Comparison of ENCODE assay signal across 24 mouse cellular contexts in the genomic region with DNA sequence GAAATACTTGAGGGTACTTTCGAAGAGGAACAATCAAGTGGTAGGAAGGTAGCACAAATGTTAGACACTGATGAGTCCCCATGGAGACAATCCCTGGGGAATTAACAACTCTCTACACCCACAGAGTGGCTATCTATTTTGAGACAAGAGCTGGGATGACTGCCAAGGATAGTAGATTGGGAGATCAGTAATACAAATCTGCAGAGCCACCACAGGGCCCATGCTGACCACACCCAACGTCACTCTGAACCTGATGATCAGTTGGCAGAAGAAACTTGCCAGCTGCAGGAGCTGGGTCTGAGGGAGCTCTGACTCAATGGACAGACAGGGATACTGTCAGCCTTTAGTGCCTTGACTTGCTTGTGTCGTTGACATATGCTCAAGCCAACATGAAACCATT.
DNase-seq lines count a peak whose midpoint lies in the region; ATAC-seq and TF ChIP-seq lines count a peak whose summit lies in the region.
"Had no signal": no experiment of that assay in that cellular context is flagged by ENCODE, and none has a peak within 500 bp of the region (broad histone marks: within the 10 kb centered on the region; RNA-seq: fewer than 3 reads in every experiment).

No protein-coding gene starts in this region.

- no peak overlapping the region for H3K4me3 ChIP-seq in left cerebral cortex, adult 2 months
- H3K4me3 ChIP-seq: forebrain, embryonic 13.5 days; gastrocnemius, adult 2 months; heart, embryonic 12.5 days; hindbrain, embryonic 13.5 days; lung, embryonic 15.5 days; neural tube, embryonic 12.5 days had no signal

- ATAC-seq in frontal cortex, adult (ENCODE audit: low TSS enrichment), result peak; percentile 71
- ATAC-seq: forebrain, embryonic 13.5 days; inflammation-experienced regulatory T-cells, adult 6 months had no signal

- peak overlapping the region; percentile 9 for H3K27ac ChIP-seq in left cerebral cortex, adult 2 months
- H3K27ac ChIP-seq: forebrain, embryonic 13.5 days; gastrocnemius, adult 2 months; hindbrain, embryonic 13.5 days; liver, embryonic 14.5 days; lung, embryonic 15.5 days; macrophage; neural tube, embryonic 12.5 days had no signal

- DNase-seq in frontal cortex, postnatal 25 days (ENCODE audit: low spot score in 2 of 2), result no peak
- DNase-seq in left cerebral cortex, adult 2 months (ENCODE audit: extremely low spot score in 1 of 2, low spot score in 2 of 2), result no peak
- DNase-seq in left cerebral cortex, postnatal 4 days, result no peak
- DNase-seq in layer of hippocampus, adult 9-11 months, result peak; percentile 47
- DNase-seq in telencephalon, adult 2 months (ENCODE audit: low read depth, low spot score), result peak; percentile 58
- no peak for DNase-seq in embryo, embryonic 9.5 days (ENCODE audit: extremely low spot score)
- DNase-seq: adrenal gland, postnatal 25 days; cerebellum, adult 18-20 months; cerebellum, postnatal 25 days; embryo, embryonic 11 days; gastrocnemius, adult 2 months; heart, postnatal 14 days; kidney, adult 8-10 months; kidney, postnatal 14 days; thymus, postnatal 14 days had no signal

- intact Hi-C loops in left cerebral cortex, adult 2 months (cut with DNase I), result loop anchor here (5.0 kb wide), 1 partner anchor 93 kb away; no protein-coding TSS in a partner anchor
- intact Hi-C loops in left cerebral cortex, postnatal 4 days (cut with DNase I), result no loop called here

- TF ChIP-seq CTCF in left cerebral cortex, adult 2 months (IDR thresholded peaks at IDR 0.05), result no peak

Comparison
In these comparisons a context has a peak if more than half of its experiments do, and no peak if none do; other contexts are left out.
1. DNase-seq: peak in layer of hippocampus, adult 9-11 months (single experiment) and telencephalon, adult 2 months (single experiment); none in frontal cortex, postnatal 25 days (0 of 2), left cerebral cortex, adult 2 months (0 of 2), left cerebral cortex, postnatal 4 days (single experiment) and embryo, embryonic 9.5 days (single experiment).